Mouse (Mus musculus) CH12.LX (cell line): Measurements from ENCODE around the gene Arsb. TPM values are rescaled to one million over a fixed set of nuclear protein-coding genes. Genes with fewer than 3 reads are reported as not detected.

ENCODE experiments used
- DNase-seq: peaks from one replicate; pipeline ENCODE4 v3.0.0-alpha.2; 2013; ENCODE audit errors: extremely low read depth
- H3K27ac ChIP-seq: 2 replicates; pipeline ENCODE4 v1.5.1; 2012; ENCODE audit warnings: low read depth, mild to moderate bottlenecking, control low read depth, moderate library complexity; ENCODE audit not compliant: insufficient read depth
- H3K27me3 ChIP-seq: replicated peaks from 2 replicates; pipeline ENCODE3; 2012; ENCODE audit warnings: inconsistent platforms
- H3K36me3 ChIP-seq, 2 experiments: replicated peaks in 1 of 2; 2 replicates each; pipeline versions ENCODE3 to v1.6.1; 2012; ENCODE audit warnings: inconsistent platforms in 1 of 2, low read length in 1 of 2, mild to moderate bottlenecking in 1 of 2, mixed read lengths in 1 of 2, moderate library complexity in 1 of 2; ENCODE audit not compliant: control insufficient read depth in 1 of 2, insufficient read depth in 1 of 2
- H3K4me1 ChIP-seq, 2 experiments: 2 replicates each; pipeline ENCODE4 v1.6.1; 2012; ENCODE audit warnings: inconsistent platforms in 1 of 2, moderate library complexity in 1 of 2; ENCODE audit not compliant: insufficient read depth in 2 of 2, control insufficient read depth in 1 of 2
- H3K4me2 ChIP-seq: 2 replicates; pipeline ENCODE4 v1.6.1; 2012; ENCODE audit warnings: low read depth, mild to moderate bottlenecking, control low read depth; ENCODE audit not compliant: poor library complexity, insufficient read depth, severe bottlenecking
- H3K4me3 ChIP-seq, 3 experiments: fragments of 150-350 bp in 1 of 3; sonication (generic) in 1 of 3; replicated peaks in 1 of 3; 2 replicates each; pipeline versions ENCODE3 to v1.5.1; 2011 to 2012; ENCODE audit warnings: low read depth in 2 of 3, low read length in 2 of 3, mild to moderate bottlenecking in 2 of 3, moderate library complexity in 2 of 3, control low read depth in 1 of 3, improper control_type of control experiment in 1 of 3, inconsistent platforms in 1 of 3, mixed read lengths in 1 of 3; ENCODE audit not compliant: poor library complexity in 1 of 3
- H3K79me2 ChIP-seq: replicated peaks from 2 replicates; pipeline ENCODE4 v1.6.1; 2012; ENCODE audit warnings: mild to moderate bottlenecking, moderate library complexity; ENCODE audit not compliant: control insufficient read depth, poor library complexity, insufficient read depth, severe bottlenecking; ENCODE audit errors: extremely low read depth
- H3K9ac ChIP-seq: 2 replicates; pipeline ENCODE4 v1.6.1; 2012; ENCODE audit warnings: low read depth, mild to moderate bottlenecking, control low read depth, moderate library complexity; ENCODE audit not compliant: insufficient read depth
- H3K9me3 ChIP-seq: replicated peaks from 2 replicates; pipeline ENCODE3; 2012; ENCODE audit warnings: low read length, inconsistent platforms, mixed read lengths
- BHLHE40 ChIP-seq: IDR thresholded peaks from 2 replicates; pipeline ENCODE4 v1.6.1; 2011; ENCODE audit warnings: mild to moderate bottlenecking, low read depth, low read length, improper control_type of control experiment
- CHD1 ChIP-seq: IDR thresholded peaks from 2 replicates; pipeline ENCODE4 v1.6.1; 2012; ENCODE audit warnings: low read depth, low read length, improper control_type of control experiment, inconsistent platforms
- CTCF ChIP-seq, 2 experiments: IDR thresholded peaks in 1 of 2; conservative IDR thresholded peaks in 1 of 2; 2 replicates each; pipeline ENCODE4 v1.5.1; 2011 to 2012; ENCODE audit warnings: low read depth in 2 of 2, low read length in 2 of 2, improper control_type of control experiment in 1 of 2, inconsistent platforms in 1 of 2, mild to moderate bottlenecking in 1 of 2, moderate library complexity in 1 of 2
- E2F4 ChIP-seq: IDR thresholded peaks from 2 replicates; pipeline ENCODE4 v1.6.1; 2011; ENCODE audit warnings: low read depth, low read length, improper control_type of control experiment; ENCODE audit not compliant: insufficient replicate concordance
- EP300 ChIP-seq: IDR thresholded peaks from 2 replicates; pipeline ENCODE4 v1.6.1; 2011; ENCODE audit warnings: low read length, improper control_type of control experiment
- IRF4 ChIP-seq: IDR thresholded peaks from 2 replicates; pipeline ENCODE4 v1.6.1; 2014; ENCODE audit warnings: low read depth, mild to moderate bottlenecking, inconsistent platforms, low read length, improper control_type of control experiment
- KAT2A ChIP-seq: IDR thresholded peaks from 2 replicates; pipeline ENCODE4 v1.6.1; 2012; ENCODE audit warnings: low read length, improper control_type of control experiment, inconsistent platforms; ENCODE audit not compliant: insufficient replicate concordance
- MAFK ChIP-seq: IDR thresholded peaks from 2 replicates; pipeline ENCODE4 v1.6.1; 2011; ENCODE audit warnings: low read length, improper control_type of control experiment; ENCODE audit not compliant: insufficient replicate concordance
- NELFE ChIP-seq: IDR thresholded peaks from 2 replicates; pipeline ENCODE4 v1.6.1; 2011; ENCODE audit warnings: low read depth, low read length, improper control_type of control experiment
- NRF1 ChIP-seq: IDR thresholded peaks from 2 replicates; pipeline ENCODE4 v1.6.1; 2014; ENCODE audit warnings: low read depth, mild to moderate bottlenecking, inconsistent platforms, low read length, improper control_type of control experiment, moderate library complexity
- POLR2A ChIP-seq: IDR thresholded peaks from 2 replicates; pipeline ENCODE4 v1.6.1; 2011; ENCODE audit warnings: low read depth, mild to moderate bottlenecking, improper control_type of control experiment, low read length
- RAD21 ChIP-seq: IDR thresholded peaks from 2 replicates; pipeline ENCODE4 v1.6.1; 2011; ENCODE audit warnings: low read depth, mild to moderate bottlenecking, low read length, improper control_type of control experiment, moderate library complexity
- RCOR1 ChIP-seq: conservative IDR thresholded peaks from 2 replicates; pipeline ENCODE4 v1.6.1; 2012; ENCODE audit warnings: low read depth, mild to moderate bottlenecking, inconsistent platforms, low read length, improper control_type of control experiment
- SIN3A ChIP-seq: IDR thresholded peaks from 2 replicates; pipeline ENCODE4 v1.6.1; 2012; ENCODE audit warnings: low read length, improper control_type of control experiment, inconsistent platforms
- TCF12 ChIP-seq: IDR thresholded peaks from 2 replicates; pipeline ENCODE4 v1.6.1; 2014; ENCODE audit warnings: low read depth, mild to moderate bottlenecking, inconsistent platforms, low read length, improper control_type of control experiment
- UBTF ChIP-seq: IDR thresholded peaks from 2 replicates; pipeline ENCODE4 v1.6.1; 2012; ENCODE audit warnings: low read depth, mild to moderate bottlenecking, inconsistent platforms, low read length, improper control_type of control experiment, moderate library complexity
- USF1 ChIP-seq: IDR thresholded peaks from 2 replicates; pipeline ENCODE4 v1.6.1; 2014; ENCODE audit warnings: low read depth, mild to moderate bottlenecking, inconsistent platforms, low read length, improper control_type of control experiment
- USF2 ChIP-seq: conservative IDR thresholded peaks from 2 replicates; pipeline ENCODE4 v1.6.1; 2011; ENCODE audit warnings: low read depth, low read length, improper control_type of control experiment
- ZC3H11A ChIP-seq: IDR thresholded peaks from 2 replicates; pipeline ENCODE4 v1.6.1; 2012; ENCODE audit warnings: low read depth, mild to moderate bottlenecking, inconsistent platforms, low read length, improper control_type of control experiment
- ZKSCAN1 ChIP-seq: IDR thresholded peaks from 2 replicates; pipeline ENCODE4 v1.6.1; 2012; ENCODE audit warnings: low read depth, inconsistent platforms, low read length, improper control_type of control experiment, borderline replicate concordance
- ZMIZ1 ChIP-seq: IDR thresholded peaks from 2 replicates; pipeline ENCODE4 v1.6.1; 2012; ENCODE audit warnings: low read depth, mild to moderate bottlenecking, inconsistent platforms, low read length, improper control_type of control experiment
- ZNF384 ChIP-seq: IDR thresholded peaks from 2 replicates; pipeline ENCODE4 v1.6.1; 2012; ENCODE audit warnings: low read depth, low read length, improper control_type of control experiment, inconsistent platforms
- dilution Hi-C: fragments of 300-500 bp; cut with MboI; formaldehyde crosslinking; loops from 2 replicates; pipeline ENCODE4 v1.14.3; 2020; ENCODE audit warnings: low sequenced_read_pairs; ENCODE audit not compliant: extremely low pct_unique_long_range_greater_than_20kb, extremely low pct_ligation_motif_present
- in situ Hi-C: fragments of 300-500 bp; cut with MboI; formaldehyde crosslinking; loops from 3 replicates; pipeline ENCODE4 v1.14.3; 2019; ENCODE audit warnings: low sequenced_read_pairs, low pct_ligation_motif_present, low pct_unique_long_range_greater_than_20kb, mixed read lengths
- polyA plus RNA-seq: library from polyadenylated mRNA; unstranded; fragments of >175 nt; gene quantifications from 2 replicates; pipeline ENCODE4 v1.2.1, GENCODE M21; 2012; ENCODE audit warnings: low read depth; ENCODE audit not compliant: insufficient read length
- total RNA-seq, 2 experiments: library from RNA; depleted of rRNA; stranded (reverse); fragments of 300-350 nt in 1 of 2; fragments of >200 nt in 1 of 2; gene quantifications; 2 replicates each; pipeline ENCODE4 v1.2.3; 2012 to 2014

Gene Arsb
- total and polyA plus RNA-seq, 3 experiments = 1.0 to 9.8 (median 2.0) TPM

- no peak for TF ChIP-seq RCOR1
- no peak for TF ChIP-seq KAT2A
- no peak for TF ChIP-seq BHLHE40
- TF ChIP-seq USF1 = no peak
- no peak for TF ChIP-seq USF2
- no peak for TF ChIP-seq POLR2A
- no peak for TF ChIP-seq SIN3A
- Histone ChIP-seq H3K4me2 (no peak overlapping the region), H3K4me3 (no peak overlapping the region), H3K9me3 (no peaks in the 10 kb centered on the region), H3K27ac (no peak overlapping the region), H3K4me1 (no peaks in the 10 kb centered on the region), H3K36me3 (peaks cover 0 to 8% of the 10 kb centered on the region in 2 experiments), H3K27me3 (no peaks in the 10 kb centered on the region), H3K9ac (no peak overlapping the region), H3K79me2 (no peaks in the 10 kb centered on the region)
- dilution Hi-C loops (no loop called here), in situ Hi-C loops (no loop called here)
- DNase-seq = no peak
These were observed 95.2 kb downstream of the Arsb start for GRCm38 (mm10) chr13:93866638-93867037.

- Histone ChIP-seq H3K36me3 (peaks cover 0 to 7% of the 10 kb centered on the region in 2 experiments), H3K27me3 (no peaks in the 10 kb centered on the region), H3K4me2 (no peak overlapping the region), H3K4me1 (peaks cover 0 to 7% of the 10 kb centered on the region in 2 experiments; a peak in 2 of 4 replicates), H3K79me2 (no peaks in the 10 kb centered on the region), H3K4me3 (no peak overlapping the region), H3K9me3 (no peaks in the 10 kb centered on the region), H3K9ac (no peak overlapping the region), H3K27ac (no peak overlapping the region)
- TF ChIP-seq BHLHE40 (no peak), NELFE (no peak), CTCF (conservative IDR thresholded peaks at IDR 0.05 in 1 of 2, IDR thresholded peaks at IDR 0.05 in 1 of 2; ENCODE audit: low read depth in 2 of 2, low read length in 2 of 2) (no peak), USF1 (no peak)
- dilution Hi-C loops = no loop called here
- DNase-seq = no peak
- in situ Hi-C loops = no loop called here
These were observed 100.3 kb downstream of the Arsb start for GRCm38 (mm10) chr13:93871681-93872080.

- in situ Hi-C loops = no loop called here
- DNase-seq = no peak
These were observed 101.2 kb downstream of the Arsb start for GRCm38 (mm10) chr13:93872591-93872990.

More at GRCm38 (mm10) chr13:93872591-93872990, 101.2 kb downstream of the Arsb start:
- H3K79me2 ChIP-seq = no peaks in the 10 kb centered on the region
- H3K36me3 ChIP-seq = peaks cover 0 to 7% of the 10 kb centered on the region in 2 experiments
- no peaks in the 10 kb centered on the region for H3K27me3 ChIP-seq
- no peak overlapping the region for H3K9ac ChIP-seq
- no peak overlapping the region for H3K4me3 ChIP-seq
- H3K9me3 ChIP-seq = no peaks in the 10 kb centered on the region
- TF ChIP-seq IRF4 (no peak), EP300 (no peak), RAD21 (no peak), MAFK (no peak), ZKSCAN1 (no peak), TCF12 (no peak), E2F4 (no peak), UBTF (no peak), USF1 (no peak), ZC3H11A (no peak), NRF1 (no peak), USF2 (no peak), CHD1 (no peak), CTCF (conservative IDR thresholded peaks at IDR 0.05 in 1 of 2, IDR thresholded peaks at IDR 0.05 in 1 of 2; ENCODE audit: low read depth in 2 of 2, low read length in 2 of 2) (no peak), SIN3A (no peak), ZMIZ1 (no peak), ZNF384 (no peak), BHLHE40 (no peak), KAT2A (no peak), RCOR1 (no peak)
- H3K27ac ChIP-seq = no peak overlapping the region
- dilution Hi-C loops = no loop called here
- no peak overlapping the region for H3K4me2 ChIP-seq
- H3K4me1 ChIP-seq = peaks cover 0 to 7% of the 10 kb centered on the region in 2 experiments; a peak in 2 of 4 replicates
